7 mouse cellular contexts compared by ENCODE assay signal in the genomic region with DNA sequence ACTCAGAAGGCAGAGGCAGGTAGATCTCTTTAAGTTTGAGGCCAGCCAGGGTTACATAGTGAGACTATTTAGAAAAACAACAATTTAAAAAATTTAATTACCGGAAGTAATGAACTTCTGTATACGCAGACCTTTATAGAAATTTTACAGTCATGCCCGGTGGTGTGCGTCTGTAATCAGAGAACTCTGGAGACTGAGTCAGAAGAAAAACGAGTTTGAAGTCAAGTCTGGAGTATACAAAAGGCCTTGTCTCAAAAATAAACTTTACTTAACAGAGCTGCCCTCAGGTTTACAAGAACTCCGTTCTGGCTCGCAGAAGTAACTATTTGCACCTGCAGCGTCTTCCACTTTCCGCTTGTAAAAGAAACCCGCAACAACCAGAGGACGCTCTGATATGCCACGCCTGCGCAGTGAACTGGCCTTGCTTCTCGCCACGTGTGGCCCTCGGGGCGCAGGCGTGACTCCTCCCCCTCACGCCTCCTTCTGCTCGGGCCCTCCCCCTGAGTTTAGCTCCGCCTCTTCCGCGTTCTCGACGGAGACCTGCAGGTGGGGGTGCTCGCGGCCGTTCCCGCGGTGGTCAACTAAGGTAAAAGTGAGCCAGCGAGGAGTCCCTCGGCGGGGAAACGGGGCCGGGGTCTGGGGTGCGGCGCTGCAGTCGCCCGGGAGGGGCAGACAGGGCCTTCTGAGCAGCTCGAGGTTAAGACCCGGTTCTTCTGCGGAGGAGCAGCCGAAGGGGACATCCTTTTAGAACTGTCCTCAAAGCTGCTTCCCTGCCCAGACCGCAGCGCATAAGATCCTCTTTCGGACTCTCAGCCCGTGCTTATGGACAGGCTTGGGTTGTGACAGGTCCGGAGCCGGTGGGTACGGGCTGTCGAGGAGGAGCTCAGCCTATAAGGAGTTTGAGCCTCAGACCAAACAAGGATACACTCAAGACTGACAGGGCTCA. TPM values are rescaled to one million over a fixed set of nuclear protein-coding genes. Genes with fewer than 3 reads are reported as not detected.
DNase-seq lines count a peak whose midpoint lies in the region; ATAC-seq lines count a peak whose summit lies in the region.

A gene (plus strand): TSS at position 503 of the 946 bp plus-strand sequence.

- H3K4me1 ChIP-seq in embryonic facial prominence, embryonic 10.5 days = peaks cover 23% of the 10 kb centered on the region
- peaks cover 15% of the 10 kb centered on the region for H3K4me1 ChIP-seq in limb, embryonic 10.5 days
- peaks cover 13% of the 10 kb centered on the region for H3K4me1 ChIP-seq in midbrain, embryonic 13.5 days (replicated peaks)

- H3K9ac ChIP-seq in midbrain, embryonic 13.5 days (replicated peaks) = peak within 1 kb of the TSS; percentile 81

- peak within 1 kb of the TSS; percentile 84 for H3K27ac ChIP-seq in embryonic facial prominence, embryonic 10.5 days (replicated peaks)
- peak within 1 kb of the TSS; percentile 85 for H3K27ac ChIP-seq in limb, embryonic 10.5 days
- H3K27ac ChIP-seq in midbrain, embryonic 13.5 days = peak within 1 kb of the TSS; percentile 53; the same call in 1 of the 2 replicates

- ATAC-seq in granulocyte monocyte progenitor cell, adult 5-6 weeks (replicated peaks; ENCODE audit: poor library complexity, severe bottlenecking) = peak; percentile 84
- ATAC-seq in midbrain, embryonic 13.5 days = peak; percentile 96

- H3K4me2 ChIP-seq in midbrain, embryonic 13.5 days (replicated peaks) = peak within 1 kb of the TSS; percentile 72

- H3K9me3 ChIP-seq in embryonic facial prominence, embryonic 10.5 days = no peaks in the 10 kb centered on the region
- H3K9me3 ChIP-seq in limb, embryonic 10.5 days (replicated peaks) = no peaks in the 10 kb centered on the region
- H3K9me3 ChIP-seq in midbrain, embryonic 13.5 days = no peaks in the 10 kb centered on the region

- 3% methylated on average over 51 of the region's 51 CpGs for WGBS in embryonic facial prominence, embryonic 10.5 days
- WGBS in limb, embryonic 10.5 days = 3% methylated on average over 51 of the region's 51 CpGs
- 3% methylated on average over 51 of the region's 51 CpGs for WGBS in midbrain, embryonic 13.5 days

- no peaks in the 10 kb centered on the region for H3K36me3 ChIP-seq in embryonic facial prominence, embryonic 10.5 days (replicated peaks)
- no peaks in the 10 kb centered on the region for H3K36me3 ChIP-seq in limb, embryonic 10.5 days
- H3K36me3 ChIP-seq in midbrain, embryonic 13.5 days = no peaks in the 10 kb centered on the region

- H3K27me3 ChIP-seq in embryonic facial prominence, embryonic 10.5 days (replicated peaks; ENCODE audit: low read depth, poor library complexity, severe bottlenecking) = no peaks in the 10 kb centered on the region
- H3K27me3 ChIP-seq in limb, embryonic 10.5 days (ENCODE audit: low read depth, poor library complexity, severe bottlenecking) = no peaks in the 10 kb centered on the region
- no peaks in the 10 kb centered on the region for H3K27me3 ChIP-seq in midbrain, embryonic 13.5 days

- peak within 1 kb of the TSS; percentile 88 for H3K4me3 ChIP-seq in embryonic facial prominence, embryonic 10.5 days
- H3K4me3 ChIP-seq in limb, embryonic 10.5 days = peak within 1 kb of the TSS; percentile 76
- H3K4me3 ChIP-seq in midbrain, embryonic 13.5 days (replicated peaks) = peak within 1 kb of the TSS; percentile 68

- peak; percentile 95 for DNase-seq in adrenal gland, postnatal 10 days
- peak; percentile 95 for DNase-seq in embryonic facial prominence, embryonic 10.5 days (ENCODE audit: low spot score)
- peak; percentile 92 for DNase-seq in kidney, adult 11 months
- peak; percentile 93 for DNase-seq in limb, embryonic 10.5 days (ENCODE audit: low spot score)
- DNase-seq in spleen, adult 12 weeks (ENCODE audit: low spot score) = peak; percentile 92

RNA-seq across cellular contexts. Expression of the gene that starts here (rescaled TPM):
- 10 to 100 TPM; 30.4 to 43.9 TPM for total RNA-seq in adrenal gland, postnatal 10 days (2021)
- polyA plus RNA-seq in embryonic facial prominence, embryonic 10.5 days (2016; fragmentation: Nextera tagmentation; extraction: Ambion mirVana) = 23.0 and 23.6 TPM in 2 replicates
- 30.0 and 48.8 TPM in 2 replicates for total RNA-seq in granulocyte monocyte progenitor cell, adult 5-6 weeks (2014; fragmentation: Nextera tagmentation)
- 30.2 and 39.0 TPM in 2 replicates for total RNA-seq in granulocyte monocyte progenitor cell, adult 5-6 weeks (2017)
- polyA plus RNA-seq in limb, embryonic 10.5 days (2016; fragmentation: Nextera tagmentation; extraction: Ambion mirVana) = 23.1 and 29.6 TPM in 2 replicates
- 23.3 and 25.7 TPM in 2 replicates for polyA plus RNA-seq in midbrain, embryonic 13.5 days (2015; fragmentation: Nextera tagmentation; extraction: Ambion mirVana)

Comparison
In these comparisons a context has a peak if more than half of its experiments do, and no peak if none do; other contexts are left out.
1. Peak in every context shown above with its lines: DNase-seq, ATAC-seq, H3K4me3 ChIP-seq and H3K27ac ChIP-seq.